Mouse (Mus musculus) E14TG2a.4 (cell line): ENCODE results near the gene Zfp120.

Experiments used
- CTCF ChIP-seq: conservative IDR thresholded peaks from 2 replicates; pipeline ENCODE4 v1.5.1; 2014; ENCODE audit warnings: low read length
- NANOG ChIP-seq: IDR thresholded peaks from 2 replicates; pipeline ENCODE4 v1.6.1; 2014; ENCODE audit warnings: borderline replicate concordance, low read length, mixed read lengths

- TF ChIP-seq CTCF = no peak
- no peak for TF ChIP-seq NANOG
These were observed 3.7 kb downstream of the Zfp120 start for GRCm38 (mm10) chr2:150132773-150133172.
